Mouse (Mus musculus) thymus, postnatal 36 days (tissue): Measurements from ENCODE around the gene Supt5.
A peak's percentile ranks its signal among the peaks of the same experiment; 100 is the strongest.

ENCODE experiments used
- DNase-seq, 2 experiments: peaks; one replicate each; pipeline ENCODE4 v3.0.0; 2022; ENCODE audit warnings: mixed read lengths in 2 of 2

Gene Supt5

DNA sequence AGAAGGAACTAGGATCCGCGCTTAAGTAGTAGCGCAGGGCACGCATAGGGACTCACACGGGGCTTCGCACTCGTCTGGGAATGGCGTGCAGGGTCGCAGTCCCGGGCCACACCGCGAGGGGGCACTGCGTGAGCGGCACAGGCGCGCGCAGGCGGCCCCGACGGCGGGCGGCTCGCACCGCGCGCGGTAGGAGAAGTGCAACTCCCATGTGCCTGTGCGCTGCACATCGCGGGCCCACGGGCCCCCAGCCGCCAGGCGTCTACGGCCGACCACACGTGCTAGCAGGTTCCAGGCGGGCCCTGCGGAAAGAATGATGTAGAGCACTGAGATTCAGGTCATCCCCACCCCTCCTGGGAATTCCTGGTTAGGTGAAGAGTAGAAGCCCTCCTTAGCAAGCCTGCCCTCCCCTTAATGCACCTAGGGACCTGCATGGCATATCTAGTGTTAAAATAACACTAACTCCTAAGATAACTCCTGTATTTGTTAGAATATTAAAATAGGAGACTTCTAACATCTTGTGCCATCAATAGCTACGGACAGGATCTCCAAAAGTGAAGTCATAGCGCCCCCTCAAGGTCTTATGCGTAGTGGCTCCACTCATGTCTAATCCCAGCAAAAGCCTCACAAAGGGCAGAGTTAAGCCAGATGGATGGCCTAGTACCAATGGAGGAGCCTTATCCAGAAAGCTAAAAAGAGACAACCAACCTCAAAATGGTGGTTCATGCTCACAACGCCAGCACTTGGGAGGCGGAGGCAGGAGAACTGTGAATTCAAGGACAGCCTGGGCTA lies 39.5 kb downstream of the Supt5 start:
- no peak for DNase-seq

DNA sequence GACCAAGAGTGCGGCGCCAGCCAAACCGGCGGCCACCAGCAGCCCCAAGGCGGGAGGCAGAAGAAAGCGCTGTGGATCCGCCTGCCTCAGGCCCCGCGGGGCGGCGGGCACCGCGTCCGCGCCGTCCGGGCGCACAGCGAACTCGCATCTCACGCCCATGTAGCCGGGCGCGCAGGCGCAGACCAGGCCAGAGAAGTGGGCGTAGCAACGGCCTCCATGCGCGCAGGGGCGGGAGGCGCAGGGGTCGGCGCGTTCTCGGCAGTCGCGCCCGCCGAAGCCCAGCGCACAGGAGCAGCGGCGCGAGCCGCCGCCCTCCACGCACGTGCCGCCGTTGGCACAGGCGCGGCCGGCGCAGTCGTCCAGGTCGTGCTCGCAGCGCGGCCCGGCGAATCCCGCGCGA lies 44.1 kb downstream of the Supt5 start:
- peak in 1 of 2 experiments; percentile 52 for DNase-seq

DNA sequence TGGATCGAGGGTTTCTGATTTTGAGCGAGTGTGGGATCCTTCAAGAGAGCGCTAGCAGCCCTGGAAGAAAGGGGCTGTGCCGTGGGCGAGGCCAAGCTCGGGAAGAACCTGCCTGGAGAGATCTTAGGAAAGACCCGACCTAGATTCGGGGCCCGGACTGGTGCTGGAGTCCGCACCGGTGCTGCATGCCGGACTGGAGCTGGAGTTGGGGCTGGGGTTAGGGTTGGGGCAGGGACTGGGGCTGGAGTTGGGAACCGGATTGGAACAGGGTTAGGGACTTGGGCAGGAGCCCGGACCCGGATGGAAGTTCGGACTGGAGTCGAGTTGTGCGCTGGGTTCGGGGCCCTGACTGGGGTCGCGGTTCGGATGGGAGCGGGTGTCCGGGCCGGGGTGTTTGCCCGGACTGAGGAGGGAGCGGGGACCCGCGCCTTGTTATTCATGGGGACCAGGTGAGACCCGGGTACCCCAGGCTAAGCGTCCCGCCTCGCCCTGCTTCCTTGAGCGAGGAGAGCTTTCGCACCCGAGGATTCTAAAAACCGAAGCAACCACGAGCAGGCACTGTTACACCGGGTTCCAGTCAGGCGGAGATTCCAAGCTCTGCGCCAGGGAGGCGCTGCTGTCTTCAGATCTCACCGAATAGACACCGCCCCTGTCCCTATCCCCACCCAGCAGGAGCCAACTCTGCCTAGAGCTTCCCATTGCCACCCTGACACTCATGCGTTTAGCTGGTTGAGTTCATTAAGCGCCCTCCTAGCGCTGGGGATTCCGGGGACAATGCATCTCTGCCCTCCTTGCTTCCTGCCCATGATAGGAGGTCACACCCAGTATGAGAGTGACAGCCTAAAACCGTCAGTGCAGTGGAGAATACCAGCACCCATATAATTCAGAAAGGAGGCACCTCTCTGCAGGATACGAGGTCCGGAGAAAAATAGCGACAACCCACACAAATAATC lies 47.6 kb downstream of the Supt5 start, which contains the start of gene Selenov:
Selenov (minus strand) TSS at position 549 of the 953 bp plus-strand sequence.
- no peak for DNase-seq

DNA sequence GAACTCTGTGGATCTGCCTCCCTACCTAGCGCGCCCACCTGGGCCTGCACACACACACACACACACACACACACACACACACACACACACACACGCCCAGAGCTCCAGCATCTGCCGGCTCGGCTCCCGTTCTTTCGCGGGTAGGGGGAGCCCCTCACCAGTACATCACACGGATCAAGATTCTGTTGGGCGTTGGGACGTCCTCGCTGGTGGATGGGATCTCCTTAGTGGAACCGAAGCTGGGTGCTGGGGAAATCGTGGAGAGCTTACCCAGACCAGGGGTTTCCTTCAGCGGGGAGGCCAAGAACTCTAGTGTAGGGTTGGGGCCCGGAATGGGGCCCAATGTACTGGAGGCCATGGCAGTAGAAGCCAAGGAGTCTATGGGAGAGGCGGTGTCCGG lies 48.4 kb downstream of the Supt5 start:
- DNase-seq, result no peak

DNA sequence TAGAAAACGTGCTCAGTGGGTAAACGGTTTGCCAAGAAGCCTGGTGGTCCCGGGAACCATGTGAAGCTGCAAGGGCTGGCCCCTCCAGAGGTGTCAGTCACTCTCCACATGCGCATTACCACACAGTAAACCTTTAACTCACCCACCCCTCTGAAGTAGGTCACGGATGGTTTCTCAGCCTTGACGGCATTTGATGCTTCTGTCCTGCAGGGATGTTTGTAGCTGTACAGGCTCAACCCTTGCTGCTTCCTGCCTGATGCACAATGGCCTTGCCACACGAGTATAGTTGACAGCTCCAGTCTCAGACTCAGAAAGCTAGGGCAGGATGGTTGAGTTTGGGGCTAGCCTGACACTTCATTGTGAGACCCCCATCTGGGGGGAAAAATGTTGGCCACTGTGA lies 57.9 kb downstream of the Supt5 start:
- DNase-seq, result peak; percentile 22 to 54

DNA sequence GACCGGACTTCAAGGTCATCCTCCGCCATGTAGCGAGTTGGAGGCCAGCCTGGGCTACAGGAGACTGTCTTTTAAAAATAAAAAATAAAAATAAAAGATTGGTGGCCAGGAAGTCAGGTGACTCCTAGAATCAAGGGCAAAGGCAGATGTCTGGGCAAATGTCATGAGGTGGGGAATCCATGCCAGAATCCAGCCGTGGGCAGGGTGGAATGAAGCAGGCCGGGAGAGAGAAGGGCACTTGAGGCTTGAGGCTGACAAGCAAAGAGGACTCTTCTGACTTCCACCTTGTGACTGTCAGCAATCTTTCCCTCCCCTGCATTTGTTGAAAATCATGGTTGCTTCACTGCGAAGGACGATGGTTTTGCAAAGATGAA lies 60.3 kb downstream of the Supt5 start:
- DNase-seq, result no peak

DNA sequence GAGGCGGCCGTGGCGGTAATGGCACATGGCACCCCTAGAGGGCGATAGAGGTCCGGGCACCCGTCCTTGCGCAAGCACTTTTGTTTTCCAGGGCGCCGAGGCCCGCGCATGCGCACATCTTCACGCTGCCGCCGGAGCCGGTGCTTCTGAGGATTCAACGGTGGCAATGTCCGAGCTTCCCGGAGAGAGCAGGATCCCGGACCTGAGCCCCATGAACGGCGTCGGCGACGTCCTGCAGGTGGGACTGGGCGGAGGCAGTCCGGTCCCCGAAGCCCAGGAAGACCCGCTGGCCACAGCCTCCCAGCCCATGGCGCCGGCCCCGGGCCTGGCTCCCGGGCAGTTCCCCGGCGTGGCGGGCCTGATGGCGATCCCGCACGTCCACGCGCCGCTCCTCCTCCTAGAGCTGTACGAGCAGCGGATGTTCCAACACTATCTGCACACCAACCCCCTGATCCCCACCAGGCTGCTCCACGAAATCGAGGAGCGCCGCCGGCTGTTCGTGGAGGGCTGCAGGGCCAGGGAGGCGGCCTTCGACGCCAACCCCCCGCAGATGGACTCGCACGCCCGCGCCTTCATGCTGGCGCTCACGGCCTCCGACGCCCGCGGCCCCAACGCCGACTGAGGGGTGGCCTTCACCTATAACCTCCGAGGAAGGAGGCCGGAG lies 60.8 kb downstream of the Supt5 start, which contains the start of gene Eid2b:
Eid2b (plus strand) TSS at position 125 of the 664 bp plus-strand sequence.
- peak; percentile 94 for DNase-seq

DNA sequence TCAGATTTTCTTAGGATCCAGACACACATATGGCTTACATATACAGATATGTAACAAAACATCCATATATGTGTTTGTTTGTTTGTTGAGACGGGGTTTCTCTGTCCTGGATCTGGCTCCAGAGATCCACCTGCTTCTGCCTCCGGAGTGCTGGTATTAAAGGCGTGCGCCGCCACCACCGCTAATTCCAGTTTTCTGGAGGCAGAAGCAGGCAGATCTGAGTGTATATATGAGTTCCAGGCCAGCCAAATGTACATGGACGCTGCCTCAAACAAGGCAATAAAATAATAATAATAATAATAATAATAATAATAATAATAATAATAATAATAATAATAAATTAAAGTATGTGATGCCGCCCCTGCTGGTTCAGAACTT lies 61.3 kb downstream of the Supt5 start:
- DNase-seq, result no peak

DNA sequence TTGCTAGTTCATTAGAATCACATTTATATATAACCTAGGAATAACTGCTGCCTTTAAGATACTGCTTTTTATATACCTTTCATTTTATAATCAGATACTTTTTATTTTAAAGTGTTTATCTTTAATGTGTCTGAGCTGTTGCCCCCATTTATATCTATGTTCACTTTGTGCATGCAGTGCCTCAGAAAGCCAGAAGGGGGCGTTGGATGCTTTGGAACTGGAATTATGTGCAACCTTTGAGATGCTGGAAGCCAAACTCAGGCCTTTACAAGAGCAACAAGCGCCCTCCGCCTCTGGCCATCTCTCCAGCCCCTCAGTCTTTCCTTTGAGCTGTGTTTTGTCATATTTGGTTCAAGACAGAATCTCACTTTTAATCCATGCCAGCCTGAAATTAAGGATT lies 66.8 kb downstream of the Supt5 start:
- DNase-seq, result no peak

DNA sequence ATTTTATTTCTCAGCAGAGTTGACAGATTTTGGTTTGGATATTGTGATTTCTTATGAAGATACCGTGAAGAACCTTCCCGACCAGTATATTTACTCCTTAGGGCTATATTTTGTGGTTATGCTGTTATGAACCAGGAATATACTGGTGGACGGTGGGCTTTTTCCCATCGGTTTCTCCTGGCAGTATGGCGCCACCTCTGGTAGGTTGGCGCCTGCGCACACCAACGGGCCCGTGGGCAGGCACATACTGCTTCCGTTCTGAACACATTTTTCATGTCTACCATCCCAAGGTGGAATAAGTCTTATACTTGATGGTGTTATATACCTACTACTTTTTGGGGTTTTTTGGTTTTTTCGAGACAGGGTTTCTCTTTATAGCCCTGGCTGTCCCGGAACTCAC lies 69.2 kb downstream of the Supt5 start:
- DNase-seq, result no peak

DNA sequence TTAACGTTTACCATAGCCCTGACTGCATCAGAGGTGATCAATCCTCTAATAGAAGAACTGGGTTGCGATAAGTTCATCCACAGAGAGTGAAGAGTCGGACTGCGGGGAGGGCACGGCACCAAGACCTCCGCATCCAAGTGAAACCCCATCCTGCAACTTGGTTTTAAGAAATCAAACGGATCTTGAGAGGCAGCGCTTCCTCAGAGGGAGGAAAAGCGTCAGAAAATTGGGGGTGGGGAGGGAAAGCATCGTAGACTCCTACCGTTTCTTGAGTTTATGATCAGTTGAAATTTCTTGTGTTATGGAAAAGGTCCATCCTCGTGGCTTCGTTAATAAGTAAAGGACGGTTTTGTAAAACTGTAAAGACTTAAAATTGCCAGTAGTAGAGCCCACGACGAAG lies 70.0 kb downstream of the Supt5 start:
- DNase-seq, result no peak

DNA sequence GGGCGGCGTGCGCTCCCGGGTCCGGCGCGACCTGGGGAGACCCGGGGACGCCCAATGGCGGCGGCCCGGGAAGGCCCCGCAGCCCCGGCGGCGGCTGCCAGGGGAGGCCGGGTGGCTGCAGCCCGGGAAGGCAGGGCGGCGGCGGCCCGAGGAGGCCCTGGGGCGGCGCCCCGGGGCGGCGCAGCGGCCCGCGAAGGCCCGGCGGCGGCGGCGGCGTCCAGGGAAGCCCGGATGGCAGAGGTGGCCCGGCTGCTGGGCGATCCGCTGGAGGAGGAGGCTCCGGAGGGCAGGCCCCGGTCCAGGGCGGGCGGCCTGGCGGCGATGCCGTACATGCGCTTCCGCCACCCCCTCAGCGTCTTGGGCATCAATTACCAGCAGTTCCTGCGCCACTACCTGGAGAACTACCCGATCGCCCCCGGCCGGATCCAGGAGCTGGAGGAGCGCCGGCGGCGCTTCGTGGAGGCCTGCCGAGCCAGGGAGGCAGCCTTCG lies 70.5 kb downstream of the Supt5 start:
- peak; percentile 35 to 42 for DNase-seq

DNA sequence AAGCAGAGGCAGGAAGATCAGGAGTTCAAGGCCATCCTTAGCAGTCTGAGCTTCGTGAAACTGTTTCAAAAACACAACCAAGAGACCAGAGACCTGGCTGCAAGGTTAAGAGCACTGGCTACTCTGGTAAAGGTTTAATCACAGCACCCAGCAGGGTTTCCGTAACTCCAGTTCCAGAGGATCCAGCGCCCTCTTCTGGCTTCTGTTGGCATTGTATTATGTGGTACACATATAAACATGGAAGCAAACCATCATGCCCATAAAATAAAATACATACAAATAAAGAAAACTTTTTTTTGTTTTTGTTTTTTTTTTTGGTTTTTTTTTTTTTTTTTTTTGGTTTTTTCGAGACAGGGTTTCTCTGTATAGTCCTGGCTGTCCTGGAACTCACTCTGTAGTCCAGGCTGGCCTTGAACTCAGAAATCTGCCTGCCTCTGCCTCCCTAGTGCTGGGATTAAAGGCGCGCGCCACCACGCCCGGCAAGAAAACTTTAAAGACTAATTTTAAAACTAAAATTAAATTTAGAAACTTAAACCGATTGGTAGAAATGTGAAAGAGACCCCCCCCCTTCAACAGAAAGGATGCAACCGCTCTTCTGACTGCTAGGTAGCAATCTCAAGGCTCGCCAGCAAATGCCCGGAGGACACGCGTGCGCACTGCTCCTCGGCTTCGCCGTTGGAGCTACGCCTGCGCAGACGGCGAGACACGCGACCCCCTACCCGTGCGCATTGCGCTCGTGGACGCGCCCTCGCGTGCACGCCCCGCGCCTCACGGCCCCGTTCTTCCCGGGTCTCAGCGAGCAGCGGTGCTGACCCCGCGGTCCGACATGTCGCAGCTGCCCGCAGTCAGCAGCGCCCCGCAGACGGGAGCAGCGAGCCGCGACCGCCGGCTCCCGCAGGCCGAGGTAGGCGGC lies 71.2 kb downstream of the Supt5 start, which contains the start of gene Eid2:
Eid2 (plus strand) TSS at position 753 of the 913 bp plus-strand sequence.
- peak; percentile 67 to 77 for DNase-seq

DNA sequence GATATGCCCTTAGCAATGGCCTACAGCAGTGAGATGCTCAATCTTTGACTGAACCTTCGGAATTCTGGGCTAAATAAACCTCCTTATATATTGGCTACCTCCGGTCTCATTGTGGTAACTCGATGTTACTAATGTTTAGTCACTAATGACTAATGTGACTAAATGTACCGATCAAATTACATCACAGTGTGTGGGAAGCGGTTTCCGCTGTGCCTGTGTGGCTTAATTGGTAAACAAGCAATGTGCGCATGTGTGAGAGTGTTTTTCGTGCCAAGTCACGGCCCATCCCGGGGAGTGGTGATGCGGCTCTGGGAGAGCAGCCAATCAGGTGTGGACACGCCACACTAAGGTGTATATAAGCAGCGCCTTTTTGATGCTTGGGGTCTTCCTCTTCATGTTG lies 73.2 kb downstream of the Supt5 start:
- DNase-seq, result no peak
